Mouse (Mus musculus) erythroblast, adult 5-6 weeks (primary cell): ENCODE measurements around the gene Aagab. TPM values are rescaled to one million over a fixed set of nuclear protein-coding genes. Genes with fewer than 3 reads are reported as not detected.

Source experiments
- ATAC-seq: replicated peaks from 2 replicates; pipeline ENCODE4 v1.8.0; 2016; ENCODE audit warnings: moderate number of reproducible peaks, mild to moderate bottlenecking, moderate TSS enrichment, inconsistent platforms; ENCODE audit not compliant: poor library complexity, low FRiP score, severe bottlenecking
- total RNA-seq, 2 experiments: library from RNA; stranded (forward) in 1 of 2; stranded (reverse) in 1 of 2; fragments of 150-400 nt in 1 of 2; fragments of 200-764, 138-1000 nt in 1 of 2; gene quantifications; 2 replicates each; pipeline versions ENCODE4 v1.2.3 to v1.2.4; 2015 to 2017; ENCODE audit warnings: low replicate concordance in 2 of 2

The Aagab gene
- total RNA-seq, 2 experiments from 2014 or later = 9.9 to 15.9 TPM

DNA sequence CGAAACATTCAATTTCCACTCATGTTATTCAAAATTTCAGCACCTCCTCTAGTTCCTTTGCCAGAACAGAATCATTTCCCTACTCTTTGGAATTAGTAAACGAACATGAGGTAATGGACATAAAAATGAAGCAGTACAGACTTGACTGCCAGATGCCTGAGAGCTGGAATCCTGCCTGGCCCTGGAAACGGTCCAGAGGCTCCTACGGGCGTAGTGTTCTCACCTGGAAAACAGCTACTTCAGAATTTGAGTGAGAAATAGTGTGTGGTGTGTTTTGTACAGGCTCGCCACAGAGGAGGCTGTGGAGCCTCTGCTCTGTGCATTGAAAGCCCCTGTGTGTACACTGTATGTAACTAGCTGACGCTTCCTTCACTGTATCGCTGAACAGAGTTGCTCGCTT, 5.8 kb upstream of the Aagab start:
- no peak for ATAC-seq

DNA sequence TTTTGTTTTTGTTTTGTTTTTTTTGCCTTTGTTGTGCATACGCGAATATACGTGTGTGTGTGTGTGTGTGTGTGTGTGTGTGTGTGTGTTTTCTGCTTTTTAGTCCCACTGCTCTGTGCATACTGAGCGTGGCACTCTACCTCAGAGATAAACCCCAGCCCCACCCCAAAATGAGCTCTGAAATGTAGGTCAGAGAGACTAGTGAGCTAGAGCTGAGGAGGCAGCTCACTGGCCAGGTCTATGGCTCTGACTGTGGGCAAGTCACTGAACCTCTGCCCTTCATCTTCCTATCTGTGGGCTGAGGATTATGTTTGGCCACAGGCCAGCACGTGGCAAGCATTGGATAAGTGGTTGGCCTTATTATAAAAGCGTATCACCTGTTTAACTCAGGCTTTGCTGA, 1.4 kb downstream of the Aagab start:
- ATAC-seq = peak; percentile 48; the same call in 1 of the 2 replicates

DNA sequence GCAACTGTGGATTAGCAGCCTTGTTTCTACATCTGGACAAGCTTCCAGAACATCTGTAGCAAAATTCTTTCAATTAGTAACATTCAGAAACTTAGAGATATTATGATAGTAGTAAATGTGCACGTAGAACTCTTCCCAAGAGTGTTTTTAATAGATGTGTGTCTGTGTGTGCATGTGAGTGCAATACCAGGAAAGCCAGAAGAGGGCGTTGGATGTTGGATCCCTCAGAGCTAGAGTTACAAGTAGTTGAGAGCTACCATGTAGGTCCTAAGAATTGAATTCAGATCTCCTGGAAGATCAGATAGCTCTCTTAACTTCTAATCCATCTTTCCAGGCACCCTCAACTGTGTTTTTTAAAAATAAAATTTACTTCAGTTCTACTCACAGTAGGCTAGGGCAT, 4.1 kb downstream of the Aagab start:
- ATAC-seq = no peak

DNA sequence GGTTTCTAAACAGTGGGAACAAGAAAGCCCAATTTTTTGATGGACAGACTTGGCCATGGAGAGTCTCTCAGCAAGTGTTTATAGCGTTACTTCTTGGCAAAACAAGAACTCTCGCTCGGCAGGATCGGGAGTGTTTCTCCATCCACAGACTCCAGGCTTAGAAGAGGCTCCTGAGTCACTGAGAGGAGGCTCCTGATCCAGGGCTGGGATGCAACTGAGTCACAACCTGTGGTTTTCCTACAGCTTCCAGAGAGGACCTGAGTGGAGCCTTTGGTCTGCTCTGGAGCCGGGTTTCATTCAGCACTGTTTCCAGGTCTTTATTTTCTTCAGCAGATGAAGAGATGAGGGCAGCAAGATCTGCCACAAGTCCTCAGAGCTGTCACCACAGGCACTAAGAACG, 5.5 kb downstream of the Aagab start:
- no peak for ATAC-seq

DNA sequence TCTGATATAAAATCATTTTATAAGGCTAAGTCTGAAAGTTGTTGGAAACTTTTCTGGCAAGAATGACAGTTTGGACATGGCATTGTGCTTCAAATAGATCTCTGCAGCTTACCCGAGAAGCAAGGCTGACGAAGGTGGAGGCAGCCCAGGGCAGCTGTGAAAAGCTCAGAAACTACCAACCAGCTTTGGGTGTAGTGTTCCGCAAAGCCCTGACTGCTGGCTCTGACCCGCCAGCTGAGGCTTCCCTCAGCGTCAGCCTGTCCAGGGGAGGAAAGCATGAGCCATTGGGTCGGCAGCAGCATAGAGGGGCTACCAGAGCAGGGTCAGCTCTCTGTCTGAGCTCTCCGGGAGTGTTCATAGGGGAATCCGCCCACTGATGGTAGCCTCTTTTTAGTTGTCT, 6.8 kb downstream of the Aagab start:
- no peak for ATAC-seq

DNA sequence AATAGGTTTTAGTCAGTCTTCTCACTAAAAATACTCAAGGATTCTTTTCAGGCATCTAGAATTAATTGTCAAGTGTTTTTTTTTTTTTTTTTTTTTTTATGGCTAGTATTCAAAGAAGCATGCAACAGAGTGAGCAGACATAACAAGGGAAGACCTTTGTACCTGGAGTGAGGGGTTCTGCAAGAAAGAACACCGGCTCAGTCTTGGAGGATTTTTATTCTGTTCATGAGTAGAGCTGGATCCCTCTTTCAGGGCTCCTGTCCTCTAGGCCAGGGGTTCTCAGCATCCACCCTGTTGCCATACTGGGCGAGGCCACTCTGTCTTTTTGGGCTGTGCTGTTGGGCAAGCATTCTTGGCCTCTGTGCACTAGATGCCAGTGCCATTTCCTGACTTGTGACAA, 7.3 kb downstream of the Aagab start:
- no peak for ATAC-seq

DNA sequence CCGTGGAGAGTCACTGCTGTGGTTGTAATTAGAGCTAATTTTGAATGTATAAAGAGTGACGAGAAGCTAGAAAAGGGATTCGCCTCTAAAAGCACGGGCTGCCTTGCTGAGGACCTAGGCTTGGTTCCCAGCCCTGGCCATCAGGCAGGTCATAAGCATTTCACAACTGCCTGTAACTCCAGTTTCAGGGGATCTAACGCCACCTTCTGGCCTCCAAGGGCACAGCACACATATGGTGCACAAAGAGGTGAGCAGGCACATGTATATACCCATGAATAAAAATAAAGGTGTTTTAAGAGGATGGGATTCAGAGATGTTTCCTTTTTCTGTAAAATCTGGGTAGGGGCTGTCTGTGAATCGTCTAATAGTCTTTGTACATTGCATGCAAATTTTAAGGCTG, 7.8 kb downstream of the Aagab start:
- ATAC-seq = no peak

DNA sequence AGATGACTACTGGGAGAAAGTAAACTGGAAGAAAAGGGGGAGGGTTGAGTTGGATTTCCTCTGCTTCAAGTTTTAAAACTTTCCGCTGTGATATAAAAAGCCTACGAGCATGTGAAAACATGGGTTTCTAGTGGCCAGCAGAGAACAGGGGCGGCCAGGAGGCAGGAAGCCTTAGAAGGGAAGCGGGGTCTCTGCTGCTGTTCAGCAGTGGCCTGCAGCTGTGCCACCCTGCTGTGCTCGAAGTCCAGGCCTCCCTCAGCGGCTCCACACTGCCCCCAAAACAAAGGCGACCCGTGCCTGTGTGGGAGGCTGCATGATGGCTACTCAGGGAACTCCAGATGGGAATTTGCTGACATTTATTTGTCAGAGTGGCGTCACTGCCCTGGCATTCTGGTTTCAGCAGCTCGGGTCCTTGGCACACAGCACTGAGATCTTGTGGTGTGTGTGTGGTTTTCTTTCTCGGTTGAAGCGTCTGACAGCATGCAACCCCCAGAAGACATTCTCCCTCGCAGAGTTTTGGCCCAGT, 8.4 kb downstream of the Aagab start:
- no peak for ATAC-seq

DNA sequence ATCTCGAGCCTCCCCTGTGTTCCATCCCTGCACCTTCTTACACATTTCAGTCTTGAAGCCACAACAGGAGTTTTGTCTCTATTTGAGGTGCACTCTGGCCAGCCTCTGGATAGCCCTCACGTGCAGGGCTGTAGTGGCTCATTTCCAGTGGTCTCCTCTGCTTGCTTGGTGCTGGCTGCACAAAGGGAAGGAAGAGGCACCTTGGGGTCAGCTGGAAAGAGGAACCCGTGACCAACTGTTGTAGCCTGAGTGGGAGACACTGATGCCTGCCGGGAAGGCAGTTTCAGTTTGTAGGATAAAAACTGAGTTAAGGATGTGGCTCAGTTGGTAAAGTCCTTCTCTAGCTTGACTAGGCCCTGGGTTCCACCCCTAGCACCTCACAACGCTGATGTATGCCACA, 9.5 kb downstream of the Aagab start:
- no peak for ATAC-seq

DNA sequence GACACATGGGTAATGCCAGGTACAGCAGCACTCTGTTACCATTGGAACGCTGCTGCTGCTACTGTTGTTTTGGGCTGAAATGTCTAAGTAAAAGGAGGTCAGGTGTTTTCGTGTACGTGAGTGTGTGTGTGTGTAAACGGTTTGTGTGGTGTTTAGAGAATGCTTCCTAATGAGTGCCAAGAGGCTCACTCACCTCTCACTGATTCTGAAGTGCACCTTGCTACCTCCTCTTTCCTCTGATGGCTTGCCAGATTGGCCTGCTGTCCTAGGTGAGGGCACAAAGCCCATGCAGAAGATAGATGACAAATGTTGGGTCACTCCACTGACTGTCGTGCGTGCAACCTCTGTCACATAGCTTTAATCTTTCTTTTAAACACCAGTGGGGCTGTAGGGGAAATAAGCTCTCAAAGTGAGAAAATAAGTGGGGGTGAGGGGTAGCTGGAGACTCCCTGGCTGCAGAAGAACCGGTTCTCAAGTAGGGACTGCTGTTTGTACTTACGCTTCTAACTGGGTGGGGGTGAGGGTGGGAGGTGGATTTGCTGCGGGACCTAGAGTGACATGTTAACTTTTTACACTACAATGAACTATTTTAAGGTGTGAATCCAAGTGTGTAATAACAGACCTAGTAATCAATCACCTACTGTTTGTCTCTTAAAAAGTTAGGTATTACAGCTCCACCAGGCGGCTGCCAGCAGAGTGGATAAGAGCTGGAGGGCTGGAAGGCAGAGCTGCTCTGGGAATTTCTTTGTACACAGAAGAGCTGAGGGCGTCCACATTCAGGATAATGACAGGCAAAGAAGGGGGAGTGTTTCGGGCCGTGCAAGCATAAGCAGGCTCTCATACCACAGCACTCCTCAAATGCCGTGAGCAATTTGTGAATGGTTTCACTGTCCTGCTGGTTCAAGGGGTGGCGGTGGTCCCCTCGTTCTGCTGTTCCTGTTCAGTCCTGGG, 10.4 kb downstream of the Aagab start:
- ATAC-seq = no peak

DNA sequence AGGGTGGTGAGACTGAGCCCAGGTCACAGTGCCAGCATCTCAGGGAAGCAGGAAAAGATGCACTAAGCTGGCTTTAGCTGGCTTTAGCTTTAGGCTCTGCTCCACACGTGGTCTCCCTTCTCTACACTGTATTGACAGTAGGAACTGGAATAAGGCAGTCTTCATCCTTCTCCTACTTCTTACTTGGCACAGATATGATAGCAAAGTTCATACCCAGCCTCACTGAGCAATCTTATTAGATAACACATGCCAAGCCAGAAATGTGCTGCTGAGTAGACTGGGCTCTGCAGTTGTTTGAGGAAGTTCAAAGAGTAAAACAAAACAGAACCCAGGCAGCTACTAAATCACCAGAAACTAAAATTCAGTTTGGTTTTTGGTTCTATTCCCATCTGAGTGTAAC, 11.1 kb downstream of the Aagab start:
- ATAC-seq = no peak

DNA sequence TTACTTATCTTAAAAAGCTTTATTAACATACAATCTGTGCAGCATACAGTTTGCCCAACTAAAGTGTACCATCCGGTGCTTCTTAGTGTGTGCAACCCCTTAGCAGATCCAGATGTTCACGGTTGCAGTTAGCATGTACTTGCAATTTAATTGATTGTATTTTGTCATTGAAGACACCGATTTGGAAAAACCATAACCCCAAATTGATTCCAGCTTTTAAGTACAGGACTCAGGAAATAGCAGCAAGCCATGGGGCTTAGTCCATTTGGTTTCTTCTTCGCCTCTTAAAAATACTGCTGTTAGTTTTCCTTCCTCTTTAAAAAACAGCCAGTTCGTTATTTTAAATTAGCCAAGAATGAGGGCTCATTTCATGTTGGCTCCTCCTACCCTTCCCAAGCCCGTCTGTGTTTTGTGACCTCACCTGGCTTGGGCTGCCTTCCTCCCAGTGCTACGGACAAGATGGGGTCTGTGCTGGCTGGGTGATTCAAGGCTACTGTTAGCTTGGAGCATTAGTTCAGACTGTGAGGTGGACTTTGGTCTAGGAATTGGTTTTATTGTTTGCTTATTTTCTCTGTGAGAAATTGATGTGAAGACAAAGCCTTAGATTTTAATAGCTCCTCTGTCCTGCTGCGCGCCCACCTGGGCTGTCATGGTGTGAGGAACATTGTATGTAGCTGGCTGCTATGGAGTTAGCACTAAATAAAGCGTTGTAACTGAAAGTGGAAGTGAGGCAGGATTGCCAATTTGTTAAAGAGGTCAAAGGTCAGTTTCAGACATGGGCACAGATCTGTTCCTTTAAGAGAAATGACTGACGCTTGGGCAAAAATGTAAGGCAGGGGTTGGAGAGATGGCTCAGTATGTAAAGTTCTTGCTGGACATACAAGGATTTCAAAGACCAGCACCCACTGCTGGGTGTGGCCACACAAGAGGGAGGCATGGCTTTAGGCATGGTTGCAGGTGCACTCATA, 11.8 kb downstream of the Aagab start:
- no peak for ATAC-seq

DNA sequence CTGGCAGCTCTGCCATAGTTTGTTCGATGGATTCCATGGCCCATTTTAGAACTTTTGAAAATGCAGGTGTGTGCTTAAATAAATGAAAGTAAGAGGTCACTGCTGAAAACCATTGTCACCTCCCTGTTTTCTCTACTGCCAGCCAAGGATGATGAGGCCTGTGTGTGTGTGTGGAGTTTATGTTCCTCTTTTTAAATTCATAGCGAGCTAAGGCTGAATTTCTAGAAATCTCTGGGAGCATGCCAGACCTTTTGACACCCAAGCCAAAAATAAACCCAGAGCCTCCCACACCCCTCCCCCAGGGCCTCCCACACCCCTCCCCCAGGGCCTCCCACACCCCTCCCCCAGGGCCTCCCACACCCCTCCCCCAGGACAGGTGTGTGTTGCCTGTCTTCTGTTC, 15.5 kb downstream of the Aagab start:
- no peak for ATAC-seq

DNA sequence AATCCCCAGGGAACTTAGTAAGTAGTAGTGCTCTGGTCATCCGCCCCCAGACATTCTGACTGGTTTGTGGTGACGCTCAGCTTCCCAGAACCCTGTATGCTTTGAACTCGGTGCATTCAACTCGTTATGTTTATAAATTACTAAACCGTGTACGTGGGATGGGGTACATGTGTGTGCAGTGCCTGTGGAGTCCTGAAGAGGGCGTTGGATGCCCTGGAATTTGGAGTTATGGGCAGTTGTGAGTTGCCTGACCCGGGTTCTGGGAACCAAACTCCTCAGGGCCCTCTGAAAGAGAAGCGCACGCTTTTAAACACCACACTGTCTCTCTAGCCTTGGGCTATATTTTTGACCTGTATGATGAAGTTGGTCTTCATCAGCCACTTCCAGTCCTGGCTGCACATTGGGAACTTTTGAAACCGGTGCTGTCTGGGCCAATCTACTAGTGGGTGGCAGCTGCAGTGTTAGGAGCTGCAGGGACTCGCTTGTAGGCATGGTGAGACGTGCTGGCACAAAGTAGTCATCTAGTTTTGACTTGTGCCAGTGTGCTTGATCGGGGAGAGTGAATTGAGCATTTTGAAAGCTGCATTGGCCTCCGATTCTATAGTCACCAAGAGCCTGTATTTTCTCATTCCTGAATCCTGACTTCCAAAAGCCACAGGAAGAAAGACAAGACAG, 21.6 kb downstream of the Aagab start:
- ATAC-seq = no peak

DNA sequence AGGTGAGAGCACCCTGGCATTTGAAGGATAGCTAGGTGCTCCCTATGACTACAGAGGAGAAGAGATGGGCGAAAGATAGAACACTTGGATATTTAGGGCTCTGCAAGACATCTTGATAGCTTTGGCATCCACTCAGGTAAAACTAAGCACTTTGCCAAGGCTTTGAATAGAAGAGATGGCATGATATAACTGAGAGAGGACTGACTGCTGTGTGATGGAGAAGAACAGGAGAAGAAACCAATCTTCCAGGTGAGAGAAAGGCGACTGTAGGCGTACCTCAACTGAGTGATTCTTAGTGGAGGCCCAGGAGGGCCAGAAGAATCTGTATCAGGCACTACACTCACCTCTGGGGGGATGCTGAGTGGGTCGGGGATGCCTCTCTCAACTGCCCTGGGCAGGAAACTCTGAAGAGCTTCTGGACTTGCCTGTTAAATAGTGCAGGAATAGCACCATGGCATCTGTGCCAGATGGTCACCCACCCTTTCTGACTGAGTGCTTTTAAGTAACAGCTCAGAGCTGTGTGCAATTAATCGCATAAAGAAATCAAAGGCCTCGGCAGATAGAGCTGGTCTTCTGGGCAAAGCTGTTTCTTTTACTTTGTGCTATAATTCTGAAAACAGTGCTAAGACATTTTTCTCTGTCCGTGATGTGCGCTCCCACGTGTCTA, 22.8 kb downstream of the Aagab start:
- no peak for ATAC-seq

DNA sequence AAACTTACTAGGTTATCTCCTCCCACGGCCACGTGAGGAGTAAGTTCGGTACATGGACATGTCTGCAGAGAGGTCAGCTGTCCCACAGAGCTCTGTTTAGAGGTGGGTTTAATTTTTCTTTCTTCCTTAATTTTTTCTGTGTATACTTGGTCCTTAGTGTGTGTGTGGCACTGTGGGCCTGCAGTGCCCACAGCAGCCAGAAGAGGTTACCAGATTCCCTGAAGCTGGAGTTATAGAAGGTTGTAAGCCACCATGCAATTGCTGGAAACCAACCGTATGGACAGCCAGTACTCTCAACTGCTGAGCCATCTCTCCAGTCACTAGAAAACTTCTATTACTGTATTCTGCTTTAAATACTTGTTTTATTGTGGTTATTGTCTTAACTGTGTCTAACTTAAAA, 29.6 kb downstream of the Aagab start:
- ATAC-seq = no peak

DNA sequence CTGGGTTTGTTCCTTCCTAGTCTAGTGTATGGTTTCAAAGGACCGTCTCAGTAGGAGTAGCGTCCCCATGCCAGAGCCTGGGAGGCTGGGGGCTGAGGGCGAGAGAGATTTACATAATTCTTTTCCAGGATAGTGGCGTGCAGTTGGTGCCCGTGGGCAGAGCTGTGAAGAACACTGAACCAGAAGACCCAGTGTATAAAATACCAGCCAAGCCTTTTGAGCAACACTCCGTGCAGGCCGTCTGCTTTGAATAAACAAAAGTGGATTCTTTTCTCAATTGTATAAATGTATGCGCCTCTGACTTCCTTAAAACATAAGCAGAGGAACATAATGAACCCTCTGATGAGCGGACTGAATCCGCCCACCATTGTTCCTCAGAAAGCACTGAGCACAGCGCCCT, 30.5 kb downstream of the Aagab start:
- ATAC-seq = no peak

DNA sequence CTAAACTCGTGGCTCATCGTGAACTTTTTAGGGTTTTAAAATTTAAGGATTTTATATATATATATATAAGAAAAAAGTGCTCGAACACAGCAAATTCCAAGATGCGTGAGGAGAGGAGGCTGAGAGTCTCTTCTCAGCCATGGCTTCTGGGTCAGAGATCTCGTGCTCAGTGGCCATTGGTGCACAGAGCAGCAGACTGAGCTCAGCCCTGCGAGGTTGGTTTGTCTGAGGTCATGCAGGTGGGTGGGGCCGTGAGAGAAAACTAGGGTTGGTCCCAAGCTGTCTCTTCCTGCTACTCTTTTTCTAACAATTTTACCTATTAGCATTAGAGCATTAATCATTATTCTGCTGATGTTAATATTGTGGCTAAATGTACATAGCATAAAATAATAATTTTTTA, 30.9 kb downstream of the Aagab start:
- no peak for ATAC-seq

DNA sequence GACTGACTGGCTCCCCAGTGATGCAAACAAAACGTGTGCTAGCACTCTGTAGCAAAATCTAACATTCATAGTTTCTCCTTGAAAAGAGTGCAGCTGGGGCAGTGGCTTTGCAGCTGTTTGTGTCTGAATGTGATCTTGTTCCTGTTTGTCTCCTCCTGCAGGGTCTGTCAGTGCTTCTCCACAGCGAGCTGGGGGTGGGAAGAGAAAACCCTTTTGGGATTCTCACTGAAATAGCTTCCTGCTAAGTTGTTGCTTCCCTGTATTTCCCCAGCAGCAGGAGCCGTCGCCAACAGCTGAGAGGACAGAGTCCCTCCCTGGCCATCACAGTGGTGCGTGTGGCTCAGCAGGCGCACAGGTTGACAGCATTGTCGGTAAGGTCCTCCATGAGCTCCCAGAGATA, 33.7 kb downstream of the Aagab start:
- no peak for ATAC-seq
